Mouse (Mus musculus): ENCODE measurements around the gene Acads. TPM values are rescaled to one million over a fixed set of nuclear protein-coding genes. Genes with fewer than 3 reads are reported as not detected.
A peak's percentile ranks its signal among the peaks of the same experiment; 100 is the strongest.

The Acads gene
- polyA plus RNA-seq, 1 experiment: 12.7 TPM

DNA sequence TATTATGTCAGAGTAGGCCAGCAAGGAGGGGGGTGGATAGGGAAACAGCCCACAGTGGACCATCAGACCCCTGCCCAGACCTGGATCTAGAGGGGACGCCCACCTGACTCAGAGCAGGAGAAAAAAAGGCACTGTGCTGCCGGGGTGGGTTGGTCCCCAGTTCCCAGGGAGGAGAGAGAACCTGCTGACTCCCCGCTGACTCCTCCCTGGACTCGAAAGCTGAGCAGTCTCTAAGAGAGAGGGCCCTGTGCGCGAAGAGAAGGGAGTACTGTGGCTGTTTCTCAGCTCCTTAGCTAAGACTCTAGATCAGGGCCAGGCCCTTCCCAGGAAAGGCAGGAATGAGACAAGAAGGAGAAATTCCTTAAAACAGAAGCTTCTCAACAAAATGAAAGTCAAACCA is 25.3 kb upstream of the Acads start:
- H3K4me3 ChIP-seq (ENCODE audit: insufficient read depth, low read length): no peak overlapping the region
- peak overlapping the region; percentile 48; the same call in 1 of the 2 replicates for H3K27ac ChIP-seq (ENCODE audit: insufficient read depth, low read length)
- peaks cover 14% of the 10 kb centered on the region for H3K4me1 ChIP-seq (ENCODE audit: control insufficient read depth, insufficient read depth, low read length)
- no peak for TF ChIP-seq CTCF (IDR thresholded peaks at IDR 0.05; ENCODE audit: extremely low read depth, insufficient read depth, low read length)
- no peak for TF ChIP-seq POLR2A (IDR thresholded peaks at IDR 0.05; ENCODE audit: extremely low read depth, insufficient read depth, low read length)

DNA sequence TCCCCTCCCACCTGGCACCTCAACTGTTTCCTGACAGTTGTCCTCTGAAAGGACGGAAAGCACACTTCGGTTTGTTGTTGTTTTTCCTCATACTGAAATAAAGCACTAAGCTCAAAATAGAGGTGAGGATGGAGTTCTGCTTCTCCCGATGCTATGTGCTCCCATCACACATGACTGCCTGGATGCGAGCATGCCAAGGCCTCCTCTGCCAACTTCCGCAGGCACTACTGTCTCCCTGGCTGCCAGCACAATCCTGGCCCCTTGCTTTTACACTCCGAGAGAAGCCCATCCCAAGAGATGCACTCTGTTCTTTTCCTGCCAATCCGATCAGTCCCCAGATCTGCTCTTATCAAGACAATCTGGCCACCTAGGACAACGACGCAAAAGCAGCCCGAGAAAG is 24.4 kb upstream of the Acads start:
- H3K4me3 ChIP-seq (ENCODE audit: insufficient read depth, low read length): no peak overlapping the region
- TF ChIP-seq POLR2A (IDR thresholded peaks at IDR 0.05; ENCODE audit: extremely low read depth, insufficient read depth, low read length) (no peak), CTCF (IDR thresholded peaks at IDR 0.05; ENCODE audit: extremely low read depth, insufficient read depth, low read length) (no peak)
- H3K27ac ChIP-seq (ENCODE audit: insufficient read depth, low read length): no peak overlapping the region
- peaks cover 14% of the 10 kb centered on the region for H3K4me1 ChIP-seq (ENCODE audit: control insufficient read depth, insufficient read depth, low read length)

GRCm38 (mm10) chr5:115142166-115142697 is 23.1 kb upstream of the Acads start:
- Histone ChIP-seq H3K4me1 (ENCODE audit: control insufficient read depth, insufficient read depth, low read length) (peaks cover 14% of the 10 kb centered on the region), H3K4me3 (ENCODE audit: insufficient read depth, low read length) (no peak overlapping the region), H3K27ac (ENCODE audit: insufficient read depth, low read length) (no peak overlapping the region)
- no peak for TF ChIP-seq POLR2A (IDR thresholded peaks at IDR 0.05; ENCODE audit: extremely low read depth, insufficient read depth, low read length)

DNA sequence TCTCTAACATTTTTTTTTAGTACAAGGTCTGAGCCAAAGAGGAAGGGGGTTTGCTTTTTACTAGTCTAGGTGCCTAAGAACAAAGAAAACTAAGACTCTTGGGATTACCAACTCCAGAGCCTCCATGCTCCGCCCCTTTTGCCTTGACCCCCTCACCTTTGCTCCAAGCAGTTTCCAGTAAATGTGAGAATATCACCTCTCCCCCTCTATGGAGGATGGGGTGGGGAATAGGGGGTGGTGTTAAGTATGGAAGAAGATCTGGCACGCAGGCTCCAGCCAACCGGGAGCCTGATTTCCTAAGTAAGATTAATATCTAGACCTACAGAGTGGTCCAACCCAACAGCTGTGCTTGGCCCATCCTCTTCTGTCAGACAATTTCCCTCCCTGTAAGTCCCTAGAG is 21.6 kb upstream of the Acads start:
- Histone ChIP-seq H3K27ac (ENCODE audit: insufficient read depth, low read length) (no peak overlapping the region), H3K4me1 (ENCODE audit: control insufficient read depth, insufficient read depth, low read length) (peaks cover 13% of the 10 kb centered on the region), H3K4me3 (ENCODE audit: insufficient read depth, low read length) (no peak overlapping the region)
- TF ChIP-seq POLR2A (IDR thresholded peaks at IDR 0.05; ENCODE audit: extremely low read depth, insufficient read depth, low read length) (no peak), CTCF (IDR thresholded peaks at IDR 0.05; ENCODE audit: extremely low read depth, insufficient read depth, low read length) (no peak)

- no peak for TF ChIP-seq CTCF (IDR thresholded peaks at IDR 0.05; ENCODE audit: extremely low read depth, insufficient read depth, low read length)
- TF ChIP-seq POLR2A (IDR thresholded peaks at IDR 0.05; ENCODE audit: extremely low read depth, insufficient read depth, low read length): no peak
- peaks cover 7% of the 10 kb centered on the region for H3K4me1 ChIP-seq (ENCODE audit: control insufficient read depth, insufficient read depth, low read length)
- H3K27ac ChIP-seq (ENCODE audit: insufficient read depth, low read length): no peak overlapping the region
- H3K4me3 ChIP-seq (ENCODE audit: insufficient read depth, low read length): no peak overlapping the region
These were observed 20.0 kb upstream of the Acads start for GRCm38 (mm10) chr5:115139124-115139523.

DNA sequence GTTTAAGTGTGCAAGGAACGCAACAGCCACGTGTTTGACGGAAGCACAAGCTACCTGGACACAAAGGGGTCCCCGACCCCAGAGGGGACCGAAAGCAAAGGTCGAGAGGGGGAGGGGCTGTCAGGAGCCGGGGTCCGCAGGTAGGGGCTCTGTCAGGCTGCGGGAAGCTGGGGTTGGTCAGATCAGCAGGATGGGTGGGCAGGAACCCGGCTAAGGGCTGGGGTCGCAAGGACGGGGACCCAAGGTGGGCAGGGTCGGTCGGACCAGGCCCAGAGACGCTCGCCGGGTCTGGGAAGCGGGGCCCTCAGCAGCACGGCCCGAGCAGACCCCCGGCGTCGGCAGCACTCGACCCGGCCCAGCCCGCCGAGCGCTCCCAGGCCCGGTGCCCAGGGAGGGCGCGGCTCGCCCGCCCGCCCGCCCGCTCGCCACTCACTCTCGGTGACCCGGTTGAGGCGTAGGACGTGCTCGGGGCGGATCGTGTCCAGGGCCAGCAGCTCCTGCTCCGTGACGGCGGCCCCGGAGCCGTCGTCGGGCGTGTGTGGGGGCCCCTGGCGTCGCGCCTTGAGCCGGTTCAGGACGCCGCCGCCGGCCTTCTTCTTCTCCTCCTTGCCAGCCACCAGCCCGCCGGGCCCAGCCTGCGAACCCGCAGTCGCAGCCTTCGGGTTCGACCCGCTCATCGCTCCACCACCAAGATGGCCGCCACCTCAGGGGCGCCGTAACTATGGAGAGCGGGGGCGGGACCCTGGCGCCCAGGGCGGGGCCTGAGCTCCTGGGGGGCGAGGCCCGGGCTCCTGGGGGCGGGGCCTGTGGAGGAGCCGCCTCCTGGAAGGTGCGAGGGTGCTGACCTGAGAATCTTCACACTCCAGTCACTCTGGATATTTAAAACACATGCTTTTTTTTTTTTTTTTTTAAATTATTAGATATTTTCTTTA is 15.4 kb upstream of the Acads start, which contains the start of gene Unc119b:
Gene Unc119b (minus strand): TSS at position 742 of the 932 bp plus-strand sequence.
- Histone ChIP-seq H3K4me1 (ENCODE audit: control insufficient read depth, insufficient read depth, low read length) (peaks cover 8% of the 10 kb centered on the region), H3K4me3 (ENCODE audit: insufficient read depth, low read length) (peak within 1 kb of the TSS; percentile 83), H3K27ac (ENCODE audit: insufficient read depth, low read length) (peak within 1 kb of the TSS; percentile 94)
- no peak for TF ChIP-seq CTCF (IDR thresholded peaks at IDR 0.05; ENCODE audit: extremely low read depth, insufficient read depth, low read length)
- TF ChIP-seq POLR2A (IDR thresholded peaks at IDR 0.05; ENCODE audit: extremely low read depth, insufficient read depth, low read length): 0 out of 2 replicates have a peak, but pooled peaks have one; percentile 35

GRCm38 (mm10) chr5:115133358-115134066 is 14.4 kb upstream of the Acads start:
- Histone ChIP-seq H3K27ac (ENCODE audit: insufficient read depth, low read length) (no peak overlapping the region), H3K4me1 (ENCODE audit: control insufficient read depth, insufficient read depth, low read length) (peaks cover 8% of the 10 kb centered on the region), H3K4me3 (ENCODE audit: insufficient read depth, low read length) (peak overlapping the region; percentile 83; the same call in 1 of the 2 replicates)
- no peak for TF ChIP-seq POLR2A (IDR thresholded peaks at IDR 0.05; ENCODE audit: extremely low read depth, insufficient read depth, low read length)

DNA sequence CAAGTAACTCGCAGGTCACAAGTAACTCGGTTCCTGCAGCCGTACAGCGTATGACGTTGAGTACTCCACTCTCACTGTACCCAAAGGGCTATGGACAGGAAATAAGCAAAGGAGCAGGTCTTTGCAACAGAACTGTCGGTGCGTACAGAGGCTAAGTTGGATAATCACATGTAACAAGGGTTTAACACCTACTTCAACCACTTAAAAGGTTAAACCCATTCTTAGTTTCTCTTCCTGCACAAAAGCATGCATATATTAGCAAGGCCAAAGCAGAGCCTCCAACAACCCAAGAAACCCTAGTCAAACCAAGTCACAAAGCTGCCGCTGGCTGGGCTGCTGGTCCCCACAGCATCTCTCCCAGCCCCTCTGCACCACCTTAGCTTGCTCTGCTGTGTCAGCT is 13.3 kb upstream of the Acads start:
- Histone ChIP-seq H3K27ac (ENCODE audit: insufficient read depth, low read length) (no peak overlapping the region), H3K4me1 (ENCODE audit: control insufficient read depth, insufficient read depth, low read length) (peaks cover 8% of the 10 kb centered on the region), H3K4me3 (ENCODE audit: insufficient read depth, low read length) (no peak overlapping the region)
- TF ChIP-seq POLR2A (IDR thresholded peaks at IDR 0.05; ENCODE audit: extremely low read depth, insufficient read depth, low read length): no peak
- no peak for TF ChIP-seq CTCF (IDR thresholded peaks at IDR 0.05; ENCODE audit: extremely low read depth, insufficient read depth, low read length)

GRCm38 (mm10) chr5:115129328-115129727 is 10.2 kb upstream of the Acads start:
- no peak overlapping the region for H3K27ac ChIP-seq (ENCODE audit: insufficient read depth, low read length)
- no peak overlapping the region for H3K4me3 ChIP-seq (ENCODE audit: insufficient read depth, low read length)
- H3K4me1 ChIP-seq (ENCODE audit: control insufficient read depth, insufficient read depth, low read length): peaks cover 8% of the 10 kb centered on the region
- TF ChIP-seq POLR2A (IDR thresholded peaks at IDR 0.05; ENCODE audit: extremely low read depth, insufficient read depth, low read length) (no peak), CTCF (IDR thresholded peaks at IDR 0.05; ENCODE audit: extremely low read depth, insufficient read depth, low read length) (0 out of 2 replicates have a peak, but pooled peaks have one; percentile 14)
